Mouse (Mus musculus): ENCODE measurements around the gene Rnf207. TPM values are rescaled to one million over a fixed set of nuclear protein-coding genes. Genes with fewer than 3 reads are reported as not detected.

The Rnf207 gene
- total and polyA plus RNA-seq, 3 experiments, result 0.51 TPM; not detected in 2

GRCm38 (mm10) chr4:152287317-152288120, 31.3 kb downstream of the Rnf207 start:
- H3K27ac ChIP-seq (ENCODE audit: insufficient read depth, low read depth), result no peak overlapping the region
- H3K36me3 ChIP-seq (replicated peaks in 1 of 2; ENCODE audit: control insufficient read depth in 1 of 2, insufficient read depth in 1 of 2, low read length in 1 of 2), result no peaks in the 10 kb centered on the region
- H3K4me2 ChIP-seq (ENCODE audit: insufficient read depth, low read depth, poor library complexity, severe bottlenecking), result no peak overlapping the region
- peaks cover 18 to 38% of the 10 kb centered on the region in 2 experiments for H3K4me1 ChIP-seq (ENCODE audit: control insufficient read depth in 1 of 2, insufficient read depth in 2 of 2)
- peaks cover 3% of the 10 kb centered on the region for H3K9me3 ChIP-seq (replicated peaks; ENCODE audit: low read length)
- in situ Hi-C loops (cut with MboI; ENCODE audit: low pct_ligation_motif_present, low pct_unique_long_range_greater_than_20kb, low sequenced_read_pairs), result loop anchor here (25.0 kb wide), 1 partner anchor 1825 kb away; no protein-coding TSS in a partner anchor
- no peak for DNase-seq (ENCODE audit: extremely low read depth)
- H3K9ac ChIP-seq (ENCODE audit: insufficient read depth, low read depth), result no peak overlapping the region
- TF ChIP-seq CHD1 (IDR thresholded peaks at IDR 0.05; ENCODE audit: low read depth, low read length) (no peak), GABPA (IDR thresholded peaks at IDR 0.05; ENCODE audit: insufficient replicate concordance, low read depth, low read length) (no peak), ETS1 (conservative IDR thresholded peaks at IDR 0.05; ENCODE audit: low read depth, low read length) (no peak), MAZ (IDR thresholded peaks at IDR 0.05; ENCODE audit: low read depth, low read length) (no peak), MAFK (IDR thresholded peaks at IDR 0.05; ENCODE audit: insufficient replicate concordance, low read length) (no peak), SMC3 (IDR thresholded peaks at IDR 0.05; ENCODE audit: low read depth, low read length) (no peak), POLR2A (IDR thresholded peaks at IDR 0.05; ENCODE audit: low read depth, low read length) (no peak), ELF1 (IDR thresholded peaks at IDR 0.05; ENCODE audit: low read depth, low read length) (no peak), MXI1 (IDR thresholded peaks at IDR 0.05; ENCODE audit: low read depth, low read length) (no peak), TCF12 (IDR thresholded peaks at IDR 0.05; ENCODE audit: low read depth, low read length) (no peak), USF2 (conservative IDR thresholded peaks at IDR 0.05; ENCODE audit: low read depth, low read length) (no peak), KAT2A (IDR thresholded peaks at IDR 0.05; ENCODE audit: insufficient replicate concordance, low read length) (no peak), TBP (conservative IDR thresholded peaks at IDR 0.05; ENCODE audit: low read depth, low read length) (no peak), E2F4 (IDR thresholded peaks at IDR 0.05; ENCODE audit: insufficient replicate concordance, low read depth, low read length) (no peak), NRF1 (IDR thresholded peaks at IDR 0.05; ENCODE audit: low read depth, low read length) (no peak), ZMIZ1 (IDR thresholded peaks at IDR 0.05; ENCODE audit: low read depth, low read length) (no peak), RCOR1 (conservative IDR thresholded peaks at IDR 0.05; ENCODE audit: low read depth, low read length) (no peak), MAX (IDR thresholded peaks at IDR 0.05; ENCODE audit: low read length) (no peak), RAD21 (IDR thresholded peaks at IDR 0.05; ENCODE audit: low read depth, low read length) (no peak)
- dilution Hi-C loops (cut with MboI; ENCODE audit: extremely low pct_ligation_motif_present, extremely low pct_unique_long_range_greater_than_20kb, low sequenced_read_pairs), result no loop called here
- H3K27me3 ChIP-seq (replicated peaks), result peaks cover 66% of the 10 kb centered on the region
- no peaks in the 10 kb centered on the region for H3K79me2 ChIP-seq (replicated peaks; ENCODE audit: control insufficient read depth, extremely low read depth, insufficient read depth, poor library complexity, severe bottlenecking)
- H3K4me3 ChIP-seq (replicated peaks in 1 of 3; ENCODE audit: low read depth in 2 of 3, low read length in 2 of 3, poor library complexity in 1 of 3), result no peak overlapping the region

DNA sequence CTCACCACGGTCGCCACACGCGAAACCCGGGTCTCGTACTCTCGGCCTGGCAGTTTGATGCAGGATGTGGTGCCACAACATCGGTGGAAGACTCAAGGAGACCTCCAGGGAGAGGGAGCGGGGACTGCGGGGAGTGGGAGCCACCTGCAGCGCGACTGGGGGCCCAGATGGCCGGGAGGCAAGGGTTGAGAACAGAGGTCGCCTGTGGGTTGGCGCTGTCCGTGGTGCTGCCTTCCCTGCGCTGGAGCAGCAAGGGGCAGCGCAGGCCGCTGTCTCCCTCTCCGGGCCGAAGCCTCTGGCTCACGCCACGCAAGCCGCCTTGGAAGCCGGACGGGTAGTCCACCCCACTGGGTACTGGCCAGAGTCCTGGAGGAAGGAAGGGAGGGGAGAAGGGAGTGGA, 31.9 kb downstream of the Rnf207 start:
- TF ChIP-seq SIN3A (IDR thresholded peaks at IDR 0.05; ENCODE audit: low read length), result no peak
- no peak for TF ChIP-seq EP300 (IDR thresholded peaks at IDR 0.05; ENCODE audit: low read length)
- TF ChIP-seq NRF1 (IDR thresholded peaks at IDR 0.05; ENCODE audit: low read depth, low read length), result no peak
- TF ChIP-seq JUND (conservative IDR thresholded peaks at IDR 0.05; ENCODE audit: low read depth, low read length), result no peak
- no peak for TF ChIP-seq USF2 (conservative IDR thresholded peaks at IDR 0.05; ENCODE audit: low read depth, low read length)
- no peak for TF ChIP-seq ELF1 (IDR thresholded peaks at IDR 0.05; ENCODE audit: low read depth, low read length)
- no peak for TF ChIP-seq POLR2AphosphoS2 (IDR thresholded peaks at IDR 0.05; ENCODE audit: low read depth, low read length)
- TF ChIP-seq ETS1 (conservative IDR thresholded peaks at IDR 0.05; ENCODE audit: low read depth, low read length), result no peak
- TF ChIP-seq POLR2A (IDR thresholded peaks at IDR 0.05; ENCODE audit: low read depth, low read length), result no peak
- TF ChIP-seq ZMIZ1 (IDR thresholded peaks at IDR 0.05; ENCODE audit: low read depth, low read length), result no peak
- no peak for TF ChIP-seq RCOR1 (conservative IDR thresholded peaks at IDR 0.05; ENCODE audit: low read depth, low read length)
- no peak for TF ChIP-seq RAD21 (IDR thresholded peaks at IDR 0.05; ENCODE audit: low read depth, low read length)
- no peak for TF ChIP-seq ZKSCAN1 (IDR thresholded peaks at IDR 0.05; ENCODE audit: borderline replicate concordance, low read depth, low read length)
- TF ChIP-seq ZC3H11A (IDR thresholded peaks at IDR 0.05; ENCODE audit: low read depth, low read length), result no peak
- TF ChIP-seq TCF12 (IDR thresholded peaks at IDR 0.05; ENCODE audit: low read depth, low read length), result no peak
- TF ChIP-seq ZNF384 (IDR thresholded peaks at IDR 0.05; ENCODE audit: low read depth, low read length), result no peak
- TF ChIP-seq CTCF (conservative IDR thresholded peaks at IDR 0.05 in 1 of 2, IDR thresholded peaks at IDR 0.05 in 1 of 2; ENCODE audit: low read depth in 2 of 2, low read length in 2 of 2), result no peak
- no peak for TF ChIP-seq IRF4 (IDR thresholded peaks at IDR 0.05; ENCODE audit: low read depth, low read length)
- Histone ChIP-seq H3K4me1 (ENCODE audit: control insufficient read depth in 1 of 2, insufficient read depth in 2 of 2) (peaks cover 19 to 37% of the 10 kb centered on the region in 2 experiments), H3K79me2 (replicated peaks; ENCODE audit: control insufficient read depth, extremely low read depth, insufficient read depth, poor library complexity, severe bottlenecking) (no peaks in the 10 kb centered on the region), H3K4me3 (replicated peaks in 1 of 3; ENCODE audit: low read depth in 2 of 3, low read length in 2 of 3, poor library complexity in 1 of 3) (no peak overlapping the region), H3K27me3 (replicated peaks) (peaks cover 65% of the 10 kb centered on the region), H3K9me3 (replicated peaks; ENCODE audit: low read length) (peaks cover 3% of the 10 kb centered on the region), H3K9ac (ENCODE audit: insufficient read depth, low read depth) (no peak overlapping the region), H3K27ac (ENCODE audit: insufficient read depth, low read depth) (no peak overlapping the region), H3K36me3 (replicated peaks in 1 of 2; ENCODE audit: control insufficient read depth in 1 of 2, insufficient read depth in 1 of 2, low read length in 1 of 2) (peaks cover 0 to 3% of the 10 kb centered on the region in 2 experiments), H3K4me2 (ENCODE audit: insufficient read depth, low read depth, poor library complexity, severe bottlenecking) (no peak overlapping the region)
- dilution Hi-C loops (cut with MboI; ENCODE audit: extremely low pct_ligation_motif_present, extremely low pct_unique_long_range_greater_than_20kb, low sequenced_read_pairs), result no loop called here
- in situ Hi-C loops (cut with MboI; ENCODE audit: low pct_ligation_motif_present, low pct_unique_long_range_greater_than_20kb, low sequenced_read_pairs), result loop anchor here (25.0 kb wide), 1 partner anchor 1825 kb away; no protein-coding TSS in a partner anchor
- no peak for DNase-seq (ENCODE audit: extremely low read depth)
